Mouse (Mus musculus): ENCODE measurements around the gene Hmgcs2. TPM values are rescaled to one million over a fixed set of nuclear protein-coding genes. Genes with fewer than 3 reads are reported as not detected.

Hmgcs2 gene
- polyA plus RNA-seq, 1 experiment: not detected

GRCm38 (mm10) chr3:98348705-98349104 is 68.5 kb downstream of the Hmgcs2 start:
- Histone ChIP-seq H3K4me3 (ENCODE audit: low read depth, low read length) (peak overlapping the region; percentile 51), H3K27me3 (ENCODE audit: control insufficient read depth, insufficient read depth, low read length, poor library complexity, severe bottlenecking) (no peaks in the 10 kb centered on the region), H3K36me3 (ENCODE audit: control insufficient read depth, insufficient read depth, low read length, poor library complexity, severe bottlenecking) (no peaks in the 10 kb centered on the region), H3K9ac (ENCODE audit: low read depth, poor library complexity, severe bottlenecking) (peak overlapping the region; percentile 11; the same call in 1 of the 2 replicates), H3K27ac (ENCODE audit: insufficient read depth, low read length) (peak overlapping the region; percentile 94), H3K9me3 (replicated peaks; ENCODE audit: control insufficient read depth, insufficient read depth, low read length, poor library complexity, severe bottlenecking) (no peaks in the 10 kb centered on the region), H3K4me1 (ENCODE audit: control insufficient read depth, insufficient read depth, low read length) (peaks cover 6% of the 10 kb centered on the region)
- TF ChIP-seq EP300 (IDR thresholded peaks at IDR 0.05; ENCODE audit: insufficient read depth, low read depth, low read length) (no peak), POLR2A (IDR thresholded peaks at IDR 0.05; ENCODE audit: insufficient read depth, low read length) (peak; percentile 37)

GRCm38 (mm10) chr3:98353892-98354291 is 73.7 kb downstream of the Hmgcs2 start:
- Histone ChIP-seq H3K9me3 (replicated peaks; ENCODE audit: control insufficient read depth, insufficient read depth, low read length, poor library complexity, severe bottlenecking) (no peaks in the 10 kb centered on the region), H3K4me1 (ENCODE audit: control insufficient read depth, insufficient read depth, low read length) (peaks cover 3% of the 10 kb centered on the region)

GRCm38 (mm10) chr3:98355344-98356025 is 75.2 kb downstream of the Hmgcs2 start:
- H3K9ac ChIP-seq (ENCODE audit: low read depth, poor library complexity, severe bottlenecking): no peak overlapping the region
- no peaks in the 10 kb centered on the region for H3K4me1 ChIP-seq (ENCODE audit: control insufficient read depth, insufficient read depth, low read length)
- no peaks in the 10 kb centered on the region for H3K27me3 ChIP-seq (ENCODE audit: control insufficient read depth, insufficient read depth, low read length, poor library complexity, severe bottlenecking)
- H3K27ac ChIP-seq (ENCODE audit: insufficient read depth, low read length): no peak overlapping the region
- no peak overlapping the region for H3K4me3 ChIP-seq (ENCODE audit: low read depth, low read length)
- H3K36me3 ChIP-seq (ENCODE audit: control insufficient read depth, insufficient read depth, low read length, poor library complexity, severe bottlenecking): no peaks in the 10 kb centered on the region
- no peaks in the 10 kb centered on the region for H3K9me3 ChIP-seq (replicated peaks; ENCODE audit: control insufficient read depth, insufficient read depth, low read length, poor library complexity, severe bottlenecking)
- TF ChIP-seq POLR2A (IDR thresholded peaks at IDR 0.05; ENCODE audit: insufficient read depth, low read length): no peak
- no peak for TF ChIP-seq CTCF (IDR thresholded peaks at IDR 0.05; ENCODE audit: low read depth, low read length)
- TF ChIP-seq EP300 (IDR thresholded peaks at IDR 0.05; ENCODE audit: insufficient read depth, low read depth, low read length): no peak

More at GRCm38 (mm10) chr3:98353892-98354291, 73.7 kb downstream of the Hmgcs2 start:
- Histone ChIP-seq H3K9ac (ENCODE audit: low read depth, poor library complexity, severe bottlenecking) (no peak overlapping the region), H3K27ac (ENCODE audit: insufficient read depth, low read length) (no peak overlapping the region), H3K27me3 (ENCODE audit: control insufficient read depth, insufficient read depth, low read length, poor library complexity, severe bottlenecking) (no peaks in the 10 kb centered on the region), H3K36me3 (ENCODE audit: control insufficient read depth, insufficient read depth, low read length, poor library complexity, severe bottlenecking) (no peaks in the 10 kb centered on the region), H3K4me3 (ENCODE audit: low read depth, low read length) (no peak overlapping the region)
- no peak for TF ChIP-seq POLR2A (IDR thresholded peaks at IDR 0.05; ENCODE audit: insufficient read depth, low read length)
- TF ChIP-seq CTCF (IDR thresholded peaks at IDR 0.05; ENCODE audit: low read depth, low read length): no peak
- TF ChIP-seq EP300 (IDR thresholded peaks at IDR 0.05; ENCODE audit: insufficient read depth, low read depth, low read length): no peak

GRCm38 (mm10) chr3:98356026-98356365 is 75.8 kb downstream of the Hmgcs2 start:
- Histone ChIP-seq H3K4me1 (ENCODE audit: control insufficient read depth, insufficient read depth, low read length) (no peaks in the 10 kb centered on the region), H3K36me3 (ENCODE audit: control insufficient read depth, insufficient read depth, low read length, poor library complexity, severe bottlenecking) (no peaks in the 10 kb centered on the region), H3K27ac (ENCODE audit: insufficient read depth, low read length) (no peak overlapping the region), H3K4me3 (ENCODE audit: low read depth, low read length) (no peak overlapping the region), H3K9me3 (replicated peaks; ENCODE audit: control insufficient read depth, insufficient read depth, low read length, poor library complexity, severe bottlenecking) (no peaks in the 10 kb centered on the region), H3K27me3 (ENCODE audit: control insufficient read depth, insufficient read depth, low read length, poor library complexity, severe bottlenecking) (no peaks in the 10 kb centered on the region), H3K9ac (ENCODE audit: low read depth, poor library complexity, severe bottlenecking) (no peak overlapping the region)
- TF ChIP-seq CTCF (IDR thresholded peaks at IDR 0.05; ENCODE audit: low read depth, low read length): no peak
- no peak for TF ChIP-seq POLR2A (IDR thresholded peaks at IDR 0.05; ENCODE audit: insufficient read depth, low read length)
- TF ChIP-seq EP300 (IDR thresholded peaks at IDR 0.05; ENCODE audit: insufficient read depth, low read depth, low read length): no peak

- Histone ChIP-seq H3K36me3 (ENCODE audit: control insufficient read depth, insufficient read depth, low read length, poor library complexity, severe bottlenecking) (no peaks in the 10 kb centered on the region), H3K27me3 (ENCODE audit: control insufficient read depth, insufficient read depth, low read length, poor library complexity, severe bottlenecking) (no peaks in the 10 kb centered on the region), H3K9me3 (replicated peaks; ENCODE audit: control insufficient read depth, insufficient read depth, low read length, poor library complexity, severe bottlenecking) (no peaks in the 10 kb centered on the region), H3K27ac (ENCODE audit: insufficient read depth, low read length) (no peak overlapping the region), H3K9ac (ENCODE audit: low read depth, poor library complexity, severe bottlenecking) (no peak overlapping the region), H3K4me3 (ENCODE audit: low read depth, low read length) (no peak overlapping the region), H3K4me1 (ENCODE audit: control insufficient read depth, insufficient read depth, low read length) (no peaks in the 10 kb centered on the region)
- TF ChIP-seq POLR2A (IDR thresholded peaks at IDR 0.05; ENCODE audit: insufficient read depth, low read length) (no peak), EP300 (IDR thresholded peaks at IDR 0.05; ENCODE audit: insufficient read depth, low read depth, low read length) (no peak), CTCF (IDR thresholded peaks at IDR 0.05; ENCODE audit: low read depth, low read length) (no peak)
Observed at GRCm38 (mm10) chr3:98356632-98357370, 76.6 kb downstream of the Hmgcs2 start.

Other genes with a start within 250 kb of the Hmgcs2 start
- not detected in 2 replicates for gene Adam30, start 119.8 kb upstream of the Hmgcs2 start, polyA plus RNA-seq (2011; ENCODE audit: insufficient read depth, insufficient read length, low read depth, missing spikeins)
- gene Reg4, start 58.3 kb upstream of the Hmgcs2 start, polyA plus RNA-seq (2011; ENCODE audit: insufficient read depth, insufficient read length, low read depth, missing spikeins): not detected in 2 replicates
- 118 and 125 TPM in 2 replicates for gene Phgdh, start 59.6 kb downstream of the Hmgcs2 start, polyA plus RNA-seq (2011; ENCODE audit: insufficient read depth, insufficient read length, low read depth, missing spikeins)
- gene Zfp697, start 102.0 kb downstream of the Hmgcs2 start, polyA plus RNA-seq (2011; ENCODE audit: insufficient read depth, insufficient read length, low read depth, missing spikeins): 7.3 and 8.2 TPM in 2 replicates
- gene Gm4450, start 176.7 kb downstream of the Hmgcs2 start, polyA plus RNA-seq (2011; ENCODE audit: insufficient read depth, insufficient read length, low read depth, missing spikeins): not detected in 2 replicates
- gene Hsd3b4, start 230.1 kb downstream of the Hmgcs2 start, polyA plus RNA-seq (2011; ENCODE audit: insufficient read depth, insufficient read length, low read depth, missing spikeins): not detected in 2 replicates

Measured in ES-Bruce4 (cell line).